Mouse (Mus musculus): ENCODE results near the gene Tuba3b.
A peak's percentile ranks its signal among the peaks of the same experiment; 100 is the strongest.

The Tuba3b gene

GRCm38 (mm10) chr6:145607746-145608145 is 7.8 kb upstream of the Tuba3b start:
- no peak for DNase-seq (ENCODE audit: low spot score)

- DNase-seq (ENCODE audit: low spot score): no peak
These were observed 6.9 kb upstream of the Tuba3b start for GRCm38 (mm10) chr6:145608693-145609092.

- peak; percentile 52 for DNase-seq (ENCODE audit: low spot score)
These were observed 4.7 kb upstream of the Tuba3b start for GRCm38 (mm10) chr6:145610901-145611300.

GRCm38 (mm10) chr6:145612611-145613010 is 2.9 kb upstream of the Tuba3b start:
- DNase-seq (ENCODE audit: low spot score): no peak

- no peak for DNase-seq (ENCODE audit: low spot score)
These were observed 1.3 kb upstream of the Tuba3b start, which contains the start of gene Lmntd1 for GRCm38 (mm10) chr6:145614219-145614618. Gene Lmntd1, minus strand, starts transcription at chr6:145614319.

GRCm38 (mm10) chr6:145616402-145617229 is 1.1 kb downstream of the Tuba3b start:
- no peak for DNase-seq (ENCODE audit: low spot score)

DNA sequence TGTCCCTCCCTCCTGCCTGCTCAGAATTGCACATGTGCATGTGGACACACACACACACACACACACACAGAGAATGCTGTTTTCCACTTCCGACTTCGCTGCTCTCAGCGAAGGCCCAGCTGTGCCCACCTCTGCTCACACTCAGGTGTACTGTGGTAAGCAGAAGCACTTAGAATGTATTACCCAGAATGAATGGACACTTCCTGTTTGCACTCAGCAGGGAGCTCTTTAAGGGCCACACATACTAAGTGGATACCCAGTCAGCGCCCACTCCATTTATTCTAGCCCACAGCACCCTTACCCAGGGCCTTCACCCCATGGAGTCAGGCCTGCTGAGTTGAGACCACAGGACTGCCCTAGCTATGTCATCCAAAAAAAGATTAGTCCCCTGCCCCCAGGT is 7.6 kb downstream of the Tuba3b start:
- no peak for DNase-seq (ENCODE audit: low spot score)

- no peak for DNase-seq (ENCODE audit: low spot score)
These were observed 14.7 kb downstream of the Tuba3b start for GRCm38 (mm10) chr6:145630269-145630668.

GRCm38 (mm10) chr6:145634454-145634853 is 18.9 kb downstream of the Tuba3b start:
- DNase-seq (ENCODE audit: low spot score): no peak

- DNase-seq (ENCODE audit: low spot score): no peak
These were observed 21.1 kb downstream of the Tuba3b start for GRCm38 (mm10) chr6:145636682-145637081.

DNA sequence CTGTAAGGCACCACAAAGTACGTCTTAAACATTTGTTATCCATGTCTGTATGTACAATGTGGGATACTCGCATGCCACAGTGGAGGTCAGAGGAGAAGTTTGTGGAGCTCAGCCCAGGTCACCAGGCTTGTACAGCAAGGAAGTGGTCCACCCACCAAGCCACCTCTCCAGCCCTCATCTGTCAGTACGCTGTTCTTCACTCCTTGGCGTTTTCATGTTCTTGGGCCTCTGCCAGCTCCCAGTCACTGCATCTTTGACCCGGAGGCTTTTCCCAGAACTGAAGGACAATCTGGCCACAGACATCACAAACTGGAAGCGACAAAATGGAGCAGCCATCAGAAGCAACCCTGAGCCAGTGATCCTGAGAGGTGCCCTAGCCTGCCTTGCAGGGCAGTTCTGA is 22.7 kb downstream of the Tuba3b start:
- DNase-seq (ENCODE audit: low spot score): no peak

- DNase-seq (ENCODE audit: low spot score): no peak
These were observed 25.5 kb downstream of the Tuba3b start for GRCm38 (mm10) chr6:145640971-145641506.

GRCm38 (mm10) chr6:145651976-145652375 is 36.4 kb downstream of the Tuba3b start:
- no peak for DNase-seq (ENCODE audit: low spot score)

- no peak for DNase-seq (ENCODE audit: low spot score)
These were observed 37.4 kb downstream of the Tuba3b start for GRCm38 (mm10) chr6:145652986-145653385.

GRCm38 (mm10) chr6:145653626-145654025 is 38.1 kb downstream of the Tuba3b start:
- DNase-seq (ENCODE audit: low spot score): no peak

- no peak for DNase-seq (ENCODE audit: low spot score)
These were observed 38.7 kb downstream of the Tuba3b start for GRCm38 (mm10) chr6:145654062-145654836.

GRCm38 (mm10) chr6:145655678-145656077 is 40.1 kb downstream of the Tuba3b start:
- no peak for DNase-seq (ENCODE audit: low spot score)

- no peak for DNase-seq (ENCODE audit: low spot score)
These were observed 41.4 kb downstream of the Tuba3b start for GRCm38 (mm10) chr6:145656740-145657591.

DNA sequence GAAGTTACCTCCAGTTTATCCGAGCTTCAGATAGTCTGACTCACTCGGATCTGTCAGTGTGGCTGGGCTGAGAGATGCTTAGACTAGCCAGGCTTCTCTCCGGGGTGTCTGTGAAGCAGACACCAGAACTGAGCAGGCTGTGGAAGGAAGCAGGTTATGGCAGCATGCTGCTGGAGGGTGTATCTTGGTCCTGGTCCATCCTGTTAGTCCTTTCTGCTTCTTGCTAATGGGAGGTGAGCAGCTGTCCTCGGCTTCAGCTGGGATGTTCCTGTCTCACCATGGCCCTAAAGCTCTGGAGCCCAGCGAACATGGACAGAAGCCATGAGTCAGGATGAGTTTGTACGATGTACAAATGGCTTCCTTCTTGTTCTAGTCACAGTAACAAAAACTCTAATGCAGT is 43.6 kb downstream of the Tuba3b start:
- DNase-seq (ENCODE audit: low spot score): no peak

DNA sequence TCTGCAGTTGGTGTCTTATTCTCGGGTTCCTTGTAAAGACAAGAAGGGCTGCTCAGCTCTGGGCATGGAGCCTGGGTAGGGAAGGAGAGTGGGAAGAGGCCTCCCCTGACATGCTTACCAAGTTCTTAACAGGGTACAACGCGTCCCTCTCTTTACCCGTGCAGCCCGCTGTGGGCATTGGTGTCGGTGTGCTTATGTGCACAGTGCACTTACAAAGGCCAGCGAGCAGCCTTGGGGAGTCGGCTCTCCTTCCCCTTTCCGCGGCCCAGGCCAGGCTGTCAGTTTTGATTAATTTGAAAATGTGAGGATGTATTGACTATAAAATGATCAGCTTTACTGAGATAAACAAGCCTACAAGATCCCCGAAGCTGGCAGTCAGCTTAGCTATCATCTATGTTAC is 45.4 kb downstream of the Tuba3b start:
- DNase-seq (ENCODE audit: low spot score): no peak

GRCm38 (mm10) chr6:145664208-145664607 is 48.7 kb downstream of the Tuba3b start:
- DNase-seq (ENCODE audit: low spot score): no peak

- no peak for DNase-seq (ENCODE audit: low spot score)
These were observed 50.2 kb downstream of the Tuba3b start for GRCm38 (mm10) chr6:145665751-145666150.
